Mouse (Mus musculus): ENCODE data around the gene Cyp2b23. TPM values are rescaled to one million over a fixed set of nuclear protein-coding genes. Genes with fewer than 3 reads are reported as not detected.
"Not testable (repeated sequence)": the region's sequence is repeated elsewhere in the genome, so short reads cannot be mapped to it uniquely, and the experiment has no call there.

Cyp2b23 gene
- polyA plus RNA-seq (2017; shearing (Covaris generic)) = not detected

GRCm38 (mm10) chr7:26686337-26686736 is at the start of gene Cyp2b23:
TSS of gene Cyp2b23 (minus strand) at chr7:26686437.
- ATAC-seq = no peak

GRCm38 (mm10) chr7:26711061-26711460 is 24.8 kb upstream of the Cyp2b23 start:
- ATAC-seq = no peak

GRCm38 (mm10) chr7:26707061-26707460 is 20.8 kb upstream of the Cyp2b23 start:
- ATAC-seq = no peak

GRCm38 (mm10) chr7:26706191-26706590 is 20.0 kb upstream of the Cyp2b23 start:
- ATAC-seq = not testable (repeated sequence)

- no peak for ATAC-seq
Measured at GRCm38 (mm10) chr7:26700151-26700550, 13.9 kb upstream of the Cyp2b23 start.

GRCm38 (mm10) chr7:26685713-26686112 is 524 bp downstream of the Cyp2b23 start:
- no peak for ATAC-seq

- not testable (repeated sequence) for ATAC-seq
Measured at GRCm38 (mm10) chr7:26667466-26667865, 18.8 kb downstream of the Cyp2b23 start.

GRCm38 (mm10) chr7:26666011-26666410 is 20.2 kb downstream of the Cyp2b23 start:
- ATAC-seq = no peak

- ATAC-seq = not testable (repeated sequence)
Measured at GRCm38 (mm10) chr7:26618364-26618763, 67.9 kb downstream of the Cyp2b23 start, which contains the start of gene Vmn1r185. TSS of gene Vmn1r185 (minus strand) at chr7:26618464.

Other genes starting within 250 kb of the Cyp2b23 start
- not detected for gene Nlrp9a, start 151.4 kb downstream of the Cyp2b23 start, polyA plus RNA-seq (2017; shearing (Covaris generic))
- gene Vmn1r185, start 68.0 kb downstream of the Cyp2b23 start, polyA plus RNA-seq (2017; shearing (Covaris generic)) = not detected
- not detected for gene Cyp2b19, start 70.7 kb upstream of the Cyp2b23 start, polyA plus RNA-seq (2017; shearing (Covaris generic))
- not detected for gene Cyp2g1, start 122.5 kb upstream of the Cyp2b23 start, polyA plus RNA-seq (2017; shearing (Covaris generic))
- gene Cyp2a5, start 148.9 kb upstream of the Cyp2b23 start, polyA plus RNA-seq (2017; shearing (Covaris generic)) = not detected

Data from activated CD4-positive, CD25-positive, alpha-beta regulatory T cell, adult 4 months (primary cell).